Mouse (Mus musculus) right cerebral cortex, adult 18-20 months (tissue): ENCODE results near the gene Cyp3a11.
"Not testable (repeated sequence)": the region's sequence is repeated elsewhere in the genome, so short reads cannot be mapped to it uniquely, and the experiment has no call there.

Experiments used
- DNase-seq: peaks from one replicate; pipeline ENCODE4 v3.0.0; 2022; ENCODE audit warnings: mixed read lengths

Gene Cyp3a11

DNA sequence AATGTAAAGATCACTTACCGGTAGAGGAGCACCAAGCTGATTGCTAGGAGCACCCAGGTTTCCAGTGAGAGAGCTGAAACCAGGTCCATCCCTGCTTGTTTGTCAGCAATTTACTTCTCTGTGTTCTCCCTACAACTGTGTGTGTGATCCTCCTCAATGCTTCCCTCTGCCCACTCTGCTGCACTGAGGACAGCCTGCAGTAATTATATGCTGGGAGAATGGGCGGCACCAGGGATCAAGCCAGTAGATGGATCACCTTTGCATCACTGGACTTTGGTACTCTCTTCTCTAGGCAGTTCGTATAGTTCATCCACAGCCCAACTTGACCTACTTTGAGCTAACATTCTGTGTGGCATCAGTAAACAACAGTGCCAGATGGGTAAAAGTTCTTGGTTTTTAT lies at the start of gene Cyp3a11:
Gene Cyp3a11 (minus strand): TSS at position 277 of the 400 bp plus-strand sequence.
- no peak for DNase-seq

DNA sequence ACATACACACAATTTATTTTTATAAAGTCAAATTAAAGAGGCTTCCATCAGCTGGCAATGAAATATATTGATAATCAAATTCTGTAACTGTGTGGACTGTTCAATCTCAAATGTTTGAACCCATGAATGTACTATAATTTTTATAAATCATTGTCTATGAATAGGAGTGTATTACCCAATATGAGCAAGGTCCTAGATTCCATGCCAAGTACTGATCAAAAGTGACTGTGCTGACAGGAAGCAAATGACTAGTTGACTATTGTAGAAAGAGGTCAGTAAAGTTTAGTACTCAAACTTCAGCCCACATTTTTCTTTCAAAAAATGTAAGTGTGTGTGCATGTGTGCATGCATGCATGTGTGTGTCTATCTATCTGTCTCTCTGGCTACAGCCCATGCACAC lies 33.1 kb upstream of the Cyp3a11 start:
- no peak for DNase-seq

DNA sequence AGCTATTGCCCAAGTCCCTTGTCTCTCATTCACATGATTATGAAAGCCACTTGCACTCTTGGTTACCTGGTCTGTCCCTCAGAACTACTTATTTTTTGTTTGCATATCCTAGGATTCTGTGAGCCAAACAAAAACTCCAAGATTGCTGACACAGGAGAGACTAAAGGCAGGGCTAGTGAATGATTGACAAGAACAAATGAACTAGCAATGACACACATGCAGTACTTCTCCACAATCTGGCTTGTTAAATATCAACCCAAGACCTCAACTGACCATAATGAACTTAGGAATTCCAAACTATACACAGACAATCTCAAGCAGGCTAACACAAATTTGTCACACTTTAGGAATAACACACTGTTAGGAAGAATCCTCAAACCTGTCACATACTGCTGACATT lies 32.0 kb upstream of the Cyp3a11 start:
- no peak for DNase-seq

DNA sequence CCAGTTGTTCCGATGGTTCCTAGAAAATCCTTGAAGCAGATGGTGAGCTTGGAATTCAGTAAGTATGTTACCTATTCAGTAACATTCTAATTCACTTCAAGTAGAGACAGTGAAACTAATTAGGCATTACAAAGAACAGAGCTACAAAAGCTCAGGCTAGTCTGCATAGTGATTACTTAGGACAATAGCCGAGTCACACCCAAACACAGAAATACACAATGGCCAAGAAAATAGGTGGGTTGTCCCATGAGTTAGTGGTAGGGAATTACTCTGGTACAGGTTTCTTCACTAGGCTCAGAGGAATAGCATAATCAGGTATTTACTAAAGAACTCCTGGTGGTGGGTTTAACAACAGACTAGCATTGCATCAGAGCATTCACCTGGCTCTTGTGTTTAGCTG lies 27.2 kb upstream of the Cyp3a11 start:
- DNase-seq = not testable (repeated sequence)

DNA sequence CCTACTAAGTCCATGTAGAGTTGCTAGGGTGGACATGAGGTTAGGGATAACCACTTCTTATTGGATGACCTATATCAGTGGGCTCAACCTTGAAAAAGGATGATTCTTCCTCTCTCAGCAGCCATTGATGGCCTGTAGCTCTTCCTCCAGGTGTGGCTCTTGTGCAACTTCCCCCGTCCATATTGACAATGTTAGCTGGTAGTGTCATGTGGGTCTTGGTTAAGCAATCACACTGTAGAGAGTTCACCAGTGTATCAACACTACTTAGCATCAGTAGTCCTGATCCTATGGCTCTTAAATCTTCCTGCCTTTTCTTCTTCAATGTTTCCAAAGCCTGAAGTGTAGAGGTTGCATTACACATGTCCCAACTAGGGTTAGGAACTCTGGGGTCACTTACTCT lies 24.8 kb upstream of the Cyp3a11 start:
- no peak for DNase-seq

DNA sequence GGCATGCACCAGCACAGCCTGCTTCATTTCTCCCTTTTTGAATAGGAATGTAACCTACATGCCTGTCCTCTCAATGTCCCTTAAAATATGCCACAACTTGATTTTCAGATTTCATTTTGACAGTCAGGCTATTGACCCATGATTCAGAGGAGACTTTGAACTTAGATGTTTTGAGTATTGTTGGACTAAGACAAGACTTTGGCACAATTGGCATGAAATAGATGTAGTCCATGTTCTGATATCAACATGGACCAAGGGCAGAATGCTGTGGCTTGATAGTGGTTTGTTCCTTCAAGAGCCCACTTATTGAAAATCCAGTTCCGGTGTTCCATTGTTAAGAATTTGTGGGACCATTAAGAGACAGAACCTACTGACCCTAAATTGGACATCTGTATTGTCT lies 23.6 kb upstream of the Cyp3a11 start:
- DNase-seq = no peak

DNA sequence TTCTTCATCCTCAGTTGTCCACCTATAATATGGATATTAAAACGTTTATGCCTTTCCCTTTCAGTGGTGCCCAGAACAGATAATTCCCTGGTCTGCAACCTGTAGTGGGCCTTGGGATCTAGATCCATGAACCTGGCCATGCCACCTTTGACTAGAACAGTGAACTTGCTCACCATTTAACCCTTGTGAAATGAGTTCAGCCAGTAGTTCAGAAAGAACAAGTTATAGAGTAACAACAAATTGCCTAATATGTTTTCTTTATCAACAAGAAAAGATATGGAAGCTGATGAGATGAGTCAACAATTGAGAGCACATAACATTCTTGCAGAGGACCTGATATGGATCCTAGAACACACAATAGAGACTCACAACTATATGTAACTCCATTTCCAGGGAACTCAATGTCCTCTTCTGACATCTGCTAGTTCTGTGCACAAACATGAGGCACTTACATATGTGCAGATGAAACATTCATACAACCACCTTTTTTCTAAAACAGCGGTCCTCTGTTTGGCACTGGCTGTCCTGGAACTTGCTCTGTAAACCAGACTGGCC lies 20.7 kb upstream of the Cyp3a11 start:
- DNase-seq = no peak

DNA sequence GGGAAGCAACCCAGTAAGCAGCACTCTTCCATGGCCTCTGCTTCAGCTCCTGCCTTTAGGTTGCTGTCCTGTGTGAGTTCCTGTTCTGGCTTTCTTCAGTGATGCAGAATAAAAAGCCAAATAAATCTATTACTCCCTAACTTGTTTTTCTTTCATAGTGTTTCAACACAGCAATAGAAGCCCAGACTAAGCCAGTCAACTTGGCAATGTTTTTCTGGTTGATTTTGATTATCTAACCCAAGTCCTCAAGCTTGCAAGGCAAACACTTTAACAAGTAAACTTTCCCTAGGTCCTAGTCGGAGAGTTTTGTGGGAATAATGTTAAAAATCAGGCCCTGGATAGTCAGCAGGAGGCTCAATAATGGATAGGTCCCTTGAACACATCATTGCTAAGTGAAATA lies 17.5 kb upstream of the Cyp3a11 start:
- no peak for DNase-seq

DNA sequence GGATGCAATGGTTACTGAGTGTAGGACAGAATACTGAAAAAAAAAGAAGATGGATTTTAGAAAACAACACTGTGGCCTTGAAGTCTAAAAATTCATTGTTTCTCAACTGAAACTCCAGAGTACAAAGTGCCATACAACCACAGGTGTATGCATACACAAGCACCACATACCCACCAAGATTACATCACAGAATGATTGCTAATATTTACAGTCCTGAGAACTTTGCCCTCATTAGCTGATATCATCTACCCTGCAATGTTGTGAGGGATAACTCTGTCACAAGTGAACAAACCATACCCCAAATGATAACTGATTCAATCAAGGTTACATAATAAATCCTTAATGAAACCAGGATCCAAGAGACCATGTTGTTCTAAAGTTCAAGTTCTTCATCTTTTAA lies 1.4 kb upstream of the Cyp3a11 start:
- no peak for DNase-seq

DNA sequence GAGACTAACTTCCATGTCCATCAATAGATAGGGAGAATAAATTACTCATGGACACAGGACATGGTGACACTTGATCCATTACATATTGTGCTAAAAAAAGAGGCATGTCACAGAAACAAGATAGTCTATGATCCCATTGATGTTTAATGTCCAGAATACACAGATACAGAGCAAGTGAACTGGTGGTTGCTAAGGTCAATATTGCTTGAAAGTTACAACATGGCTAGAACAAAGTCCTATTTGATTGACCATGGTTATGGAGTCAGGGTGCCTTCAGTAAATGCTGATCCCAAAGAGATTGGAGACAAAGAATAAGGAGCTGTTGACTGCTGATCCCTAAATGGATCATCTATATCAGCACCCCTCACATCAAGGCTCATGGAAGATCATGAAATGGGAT lies 12.3 kb downstream of the Cyp3a11 start:
- DNase-seq = not testable (repeated sequence)

DNA sequence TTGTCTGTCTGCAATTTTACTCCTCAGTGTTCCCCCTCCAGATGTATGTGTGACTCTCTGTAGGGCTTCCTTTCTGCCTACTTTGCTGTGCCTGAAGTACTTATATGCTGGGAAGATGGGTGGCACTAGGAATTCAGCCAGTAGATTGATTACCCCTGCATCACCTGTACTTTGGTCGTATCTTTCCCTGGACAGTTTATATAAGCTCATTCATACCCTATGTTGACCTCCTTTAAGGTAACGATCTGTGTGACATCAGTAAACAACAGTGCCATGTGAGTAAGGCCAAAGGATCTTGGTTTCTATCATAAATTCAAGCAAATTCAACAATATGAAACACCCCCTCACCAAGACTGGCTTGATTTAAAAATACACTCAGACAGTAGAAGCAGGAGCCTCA lies 74.0 kb downstream of the Cyp3a11 start, which contains the start of gene Cyp3a44:
Gene Cyp3a44 (minus strand): TSS at position 79 of the 400 bp plus-strand sequence.
- DNase-seq = not testable (repeated sequence)
